Mouse (Mus musculus) cerebellum, adult 11-12 months (tissue): ENCODE data around the gene Gnb5.

ENCODE experiments used
- DNase-seq: peaks from one replicate; pipeline ENCODE4 v3.0.0; 2022

Gene Gnb5

DNA sequence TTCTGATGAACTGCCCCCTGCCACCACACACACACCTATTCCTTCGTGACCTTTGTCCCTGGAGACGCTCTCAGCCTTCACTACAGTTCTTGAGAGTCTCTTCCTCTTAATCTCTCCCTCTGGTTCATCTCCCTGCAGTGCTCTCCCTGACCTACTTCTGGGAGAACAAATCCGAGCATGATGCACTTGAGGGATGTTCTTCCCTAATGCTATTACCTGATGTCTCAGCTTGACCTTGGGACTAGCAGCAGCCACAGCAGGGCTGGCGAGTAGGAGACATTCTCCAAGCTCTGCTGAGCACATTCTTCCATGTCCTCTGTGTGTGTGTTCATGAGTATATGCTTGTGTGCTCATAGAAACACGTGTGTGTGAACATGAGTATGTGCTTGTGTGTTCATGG is 2.5 kb downstream of the Gnb5 start:
- DNase-seq = no peak

DNA sequence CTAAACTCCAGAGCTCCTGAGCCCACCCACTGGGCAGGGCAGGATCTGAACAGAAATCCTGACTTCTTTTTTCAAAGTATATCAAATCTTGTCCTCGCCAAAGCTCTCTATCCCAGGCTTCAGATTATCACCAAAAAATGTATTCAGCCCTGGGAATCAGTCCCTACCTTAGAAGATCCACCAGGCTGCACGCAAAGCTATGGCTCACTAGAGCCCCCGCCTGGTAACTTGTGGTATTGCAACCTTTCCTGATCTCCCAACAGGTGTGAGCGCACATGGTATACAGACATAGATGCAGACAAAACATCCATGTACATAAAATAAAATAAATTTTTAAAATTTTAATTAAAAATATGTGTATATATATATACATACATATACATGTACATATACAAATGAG is 5.9 kb downstream of the Gnb5 start:
- DNase-seq = peak; percentile 87

DNA sequence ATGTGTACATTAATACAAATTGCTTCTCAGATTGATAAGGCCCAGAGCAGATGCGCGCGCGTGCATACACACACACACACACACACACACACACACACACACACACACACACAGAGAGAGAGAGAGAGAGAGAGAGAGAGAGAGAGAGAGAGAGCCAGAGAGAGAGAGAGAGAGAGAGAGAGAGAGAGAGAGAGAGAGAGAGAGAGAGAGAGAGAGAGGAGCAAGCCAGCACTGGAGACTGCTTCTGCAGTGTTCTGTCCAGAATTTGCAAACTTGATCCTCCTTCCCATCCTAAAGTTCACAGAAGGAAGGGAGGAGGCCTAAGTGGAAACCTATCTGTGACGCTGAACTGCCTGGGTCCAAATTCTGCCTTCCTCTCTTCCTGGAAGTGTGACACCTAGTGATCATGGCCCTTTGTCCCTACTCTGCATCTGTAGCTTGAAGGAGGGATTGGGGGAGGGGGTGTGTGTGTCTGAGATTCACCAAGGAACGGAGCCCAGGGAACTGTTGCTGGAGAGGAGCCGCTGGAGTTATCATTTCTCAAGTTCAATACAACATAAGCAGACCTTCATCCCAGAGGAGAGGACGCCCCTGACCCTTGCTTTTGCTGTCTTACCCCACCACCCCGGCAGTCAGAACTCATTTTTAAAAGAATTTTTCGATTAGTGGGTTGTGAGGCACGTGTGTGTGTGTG is 7.2 kb downstream of the Gnb5 start:
- DNase-seq = no peak

DNA sequence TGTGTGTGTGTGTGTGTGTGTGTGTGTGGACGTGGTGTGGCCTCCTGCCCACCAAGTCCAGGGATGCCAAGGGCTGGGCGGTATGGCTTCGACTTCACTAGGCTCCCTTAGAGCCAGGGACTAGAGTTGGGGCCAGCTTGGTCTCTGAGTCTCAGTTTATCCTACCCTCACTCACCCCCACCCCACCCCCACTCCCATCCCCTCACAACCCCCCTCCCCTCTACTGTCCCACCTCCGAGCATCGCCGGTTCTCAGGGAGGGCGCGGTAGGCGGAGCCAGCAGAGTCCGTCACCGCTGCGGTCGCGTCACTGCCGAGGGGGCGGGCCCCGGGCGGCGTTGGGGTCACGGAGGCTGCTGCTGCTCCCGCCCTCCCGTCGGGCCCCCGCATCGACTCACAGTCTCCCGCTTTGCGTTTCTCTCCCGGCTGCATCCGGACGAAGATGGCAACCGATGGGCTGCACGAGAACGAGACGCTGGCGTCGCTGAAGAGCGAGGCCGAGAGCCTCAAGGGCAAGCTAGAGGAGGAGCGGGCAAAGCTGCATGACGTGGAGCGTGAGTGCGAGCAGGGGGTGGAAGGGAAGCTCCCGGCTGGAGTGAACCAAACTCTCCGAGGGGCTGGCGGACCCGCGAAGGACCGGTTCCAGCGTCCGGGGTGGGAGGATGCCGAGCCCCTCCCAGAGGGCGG is 7.9 kb downstream of the Gnb5 start:
- peak; percentile 90 for DNase-seq

DNA sequence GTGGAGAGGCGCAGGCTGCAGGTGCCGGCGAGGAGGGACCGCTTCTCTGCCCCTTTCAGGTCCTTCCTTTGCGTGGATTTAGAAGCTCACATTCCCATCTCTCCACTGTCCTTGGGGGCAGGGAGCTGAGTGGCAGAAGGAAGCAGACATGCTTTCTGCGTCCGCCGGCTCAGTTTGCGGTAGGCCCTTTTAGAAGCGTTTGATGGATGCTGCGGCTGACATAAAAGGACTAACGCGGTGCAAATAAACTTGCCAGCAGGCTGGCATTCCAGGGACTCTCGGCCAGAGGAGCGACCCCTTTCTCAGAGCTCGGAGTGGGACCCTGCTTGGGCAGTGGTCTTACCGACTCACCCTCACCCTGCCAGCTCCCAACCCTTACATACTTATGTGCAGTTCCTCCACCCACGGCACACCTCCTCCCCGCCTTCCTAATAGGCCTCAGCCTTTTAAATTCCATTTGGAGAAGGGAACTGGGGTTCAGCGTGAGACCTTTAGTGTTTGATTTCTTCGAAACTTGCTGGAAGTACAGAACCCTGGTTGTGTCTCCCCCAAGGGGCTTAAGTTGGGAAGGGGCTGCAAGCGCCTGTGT is 8.5 kb downstream of the Gnb5 start:
- DNase-seq = peak; percentile 53

DNA sequence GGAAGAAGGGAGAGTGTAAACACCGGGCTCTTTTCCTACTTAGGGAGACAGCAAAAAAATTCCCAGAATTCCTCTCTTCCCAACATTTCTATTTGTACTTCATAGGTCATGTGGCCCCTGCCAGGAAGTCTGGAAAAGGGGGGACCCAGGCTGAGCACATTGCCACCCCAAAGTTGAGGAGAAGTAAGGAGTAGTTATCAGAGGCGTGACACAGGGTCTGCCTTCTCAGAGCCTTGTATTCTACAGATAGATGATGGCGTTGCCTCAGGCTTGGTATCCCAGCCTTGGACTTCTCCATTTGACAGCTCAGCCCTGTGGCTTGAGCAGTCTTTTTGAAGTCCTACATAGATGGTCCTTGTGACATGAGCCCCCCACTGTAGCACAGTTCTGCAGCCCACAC is 9.2 kb downstream of the Gnb5 start:
- DNase-seq = peak; percentile 51

DNA sequence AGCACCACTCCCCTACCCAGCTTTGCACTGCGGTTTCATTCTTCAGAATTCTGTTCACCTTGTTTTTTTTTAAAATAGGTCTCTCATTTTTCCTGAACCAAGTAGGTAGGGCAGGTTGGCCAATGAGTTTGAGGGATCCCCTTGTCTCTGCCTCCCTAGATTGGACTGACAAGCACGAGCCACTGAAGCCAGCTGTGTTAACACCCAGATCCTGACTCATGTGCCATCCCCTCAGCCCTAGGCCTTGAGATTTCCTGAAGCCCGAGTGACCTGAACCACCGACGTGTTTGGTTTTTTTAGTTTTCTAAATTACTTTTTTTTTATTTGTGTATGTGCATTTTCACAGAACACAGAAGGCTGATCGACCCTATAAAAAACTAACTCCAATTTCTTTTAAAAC is 10.7 kb downstream of the Gnb5 start:
- DNase-seq = no peak

DNA sequence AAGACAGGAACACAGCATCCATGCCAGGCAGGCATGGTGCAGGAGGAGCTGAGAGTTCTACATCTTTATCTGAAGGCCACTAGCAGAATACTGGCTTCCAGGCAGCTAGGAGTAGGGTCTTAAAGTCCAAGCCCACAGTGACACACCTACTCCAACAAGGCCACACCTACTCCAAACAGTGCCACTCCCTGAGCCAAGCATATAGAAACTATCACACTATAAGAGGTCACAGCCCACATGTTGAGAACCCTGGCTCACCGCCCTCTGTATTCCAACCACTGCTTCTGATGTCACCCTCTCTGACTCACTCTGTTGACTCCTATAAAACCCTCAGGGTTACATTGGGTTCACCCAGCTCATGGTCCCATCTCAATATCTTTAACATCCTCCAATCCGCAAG is 12.1 kb downstream of the Gnb5 start:
- DNase-seq = no peak

DNA sequence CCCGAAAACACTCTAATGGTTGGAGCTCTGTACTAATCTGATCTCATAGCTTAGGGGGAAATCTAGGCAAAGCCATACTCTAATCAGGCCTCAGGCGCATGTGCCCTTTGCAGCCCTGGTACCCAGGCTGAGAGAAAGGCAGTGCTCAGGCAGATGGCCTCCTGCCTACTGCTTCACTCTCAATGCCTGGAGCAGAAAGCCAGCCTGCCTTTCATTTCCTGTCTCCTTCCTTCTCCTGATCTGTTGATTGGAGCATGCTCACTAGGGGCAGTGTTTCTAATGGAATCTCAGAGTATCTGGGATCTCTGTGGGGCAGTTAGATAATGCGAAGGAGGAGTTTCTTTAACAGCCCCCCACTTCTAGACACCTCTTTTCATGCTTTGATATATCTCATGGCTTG is 13.3 kb downstream of the Gnb5 start:
- DNase-seq = peak; percentile 66

DNA sequence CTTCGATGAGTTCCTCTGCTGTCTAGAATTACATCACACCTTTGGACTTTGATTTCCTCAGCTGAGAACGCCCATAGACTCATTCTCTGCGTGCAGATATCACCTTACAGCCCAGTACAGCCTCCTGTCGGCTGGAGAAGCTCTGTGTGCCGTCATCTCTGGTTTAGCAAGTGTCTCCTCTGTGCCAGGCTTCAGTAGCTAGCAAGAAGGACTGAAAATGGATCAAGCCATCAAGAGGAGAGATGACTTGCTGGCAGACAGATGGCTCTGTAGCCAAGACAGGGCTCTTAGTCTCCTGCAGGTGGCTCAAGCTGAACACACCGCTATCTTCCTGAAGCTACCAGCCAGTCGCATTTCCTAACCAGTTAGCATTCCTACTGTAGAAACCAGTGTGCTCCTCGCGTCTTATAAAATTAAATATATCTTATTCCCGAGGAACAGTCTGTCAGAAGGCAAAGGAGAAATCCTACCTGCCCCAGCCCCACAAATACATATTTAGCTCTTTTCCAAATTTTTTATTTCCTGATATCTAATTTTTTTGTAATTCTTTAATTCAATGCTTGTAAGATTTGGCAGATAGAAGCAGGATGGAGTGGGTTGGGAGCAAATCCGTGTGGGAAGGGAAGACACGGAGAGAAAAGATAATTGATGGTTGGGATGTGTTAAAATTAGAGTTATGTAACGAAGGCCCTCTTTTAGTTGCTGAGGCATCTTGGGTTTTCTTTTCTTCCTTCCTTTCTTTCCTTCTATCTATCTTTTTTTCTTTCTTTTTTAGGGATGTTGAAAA is 16.2 kb downstream of the Gnb5 start:
- peak; percentile 68 for DNase-seq

DNA sequence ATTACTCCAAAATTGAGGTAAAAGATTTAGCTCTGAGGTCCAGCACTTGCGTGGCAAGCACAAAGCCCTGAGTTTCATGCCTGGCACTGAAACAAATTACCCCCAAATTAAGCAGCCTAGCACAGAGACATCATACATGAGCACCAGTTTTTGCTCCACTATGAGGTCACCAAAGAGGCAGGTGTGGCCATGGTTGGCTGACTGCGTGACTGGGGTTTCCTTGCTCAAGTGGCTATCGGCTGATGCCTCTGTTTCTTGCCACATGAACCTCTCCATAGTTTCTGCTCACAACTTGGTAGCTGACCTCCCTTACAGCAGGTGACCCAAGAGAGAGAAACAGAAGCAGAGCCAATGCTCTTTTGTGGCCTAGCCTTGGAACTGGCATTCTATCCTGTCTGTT is 22.0 kb downstream of the Gnb5 start:
- no peak for DNase-seq

DNA sequence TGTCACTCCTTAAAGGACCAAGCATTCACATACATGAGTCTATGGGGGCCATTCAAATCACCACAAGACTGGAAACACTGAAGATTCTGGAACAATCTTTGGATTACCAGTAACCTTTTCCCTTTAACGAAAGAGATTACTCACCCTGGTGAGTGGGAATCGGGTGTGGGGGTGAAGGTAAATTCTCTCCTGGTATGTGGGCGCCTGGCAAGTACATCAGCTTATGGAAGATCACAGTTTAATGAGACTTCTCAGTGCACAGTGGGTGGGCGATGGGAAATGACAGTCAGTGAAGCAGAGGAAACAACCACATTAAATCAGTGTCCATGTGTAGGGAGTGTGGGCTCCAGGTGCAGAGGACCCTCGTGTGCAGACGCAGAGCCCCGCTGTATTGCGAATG is 24.7 kb downstream of the Gnb5 start:
- DNase-seq = no peak

DNA sequence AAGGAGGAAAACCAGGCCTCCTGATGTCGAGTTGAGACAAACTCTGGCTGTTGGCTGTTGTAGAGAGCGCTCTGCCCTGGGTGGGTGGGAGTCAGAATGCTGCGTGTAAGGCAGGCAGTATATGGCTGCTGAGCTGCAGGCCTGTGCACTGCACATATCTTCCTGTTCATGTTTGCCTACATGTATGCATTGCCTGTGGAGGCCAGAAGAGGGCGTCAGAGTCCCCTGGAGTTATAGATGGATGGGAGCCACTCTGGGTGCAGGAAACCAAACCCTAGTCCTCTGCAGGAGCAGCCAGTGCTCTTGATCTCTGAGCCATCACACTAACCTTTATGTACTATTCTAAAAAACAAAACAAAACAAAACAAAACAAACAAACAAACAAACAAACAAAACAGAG is 28.4 kb downstream of the Gnb5 start:
- no peak for DNase-seq

DNA sequence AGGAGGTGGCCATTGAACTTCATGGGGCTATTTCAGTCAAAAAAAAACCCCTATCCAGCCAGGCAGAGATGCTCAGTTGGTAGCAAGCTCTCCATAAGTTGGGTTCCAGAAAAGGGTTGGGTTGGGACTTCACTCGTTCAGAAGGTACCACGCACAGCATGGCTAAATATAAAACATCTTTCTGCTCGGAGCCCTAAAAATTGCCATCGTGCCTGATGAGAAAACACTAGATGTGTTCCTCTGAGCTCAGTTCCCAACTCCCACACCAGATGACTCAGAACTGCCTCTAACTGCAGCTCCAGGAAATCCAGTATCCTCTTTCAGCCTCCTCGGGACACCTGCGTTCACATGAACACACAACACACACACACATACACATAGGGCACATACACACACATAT is 31.9 kb downstream of the Gnb5 start:
- DNase-seq = no peak

DNA sequence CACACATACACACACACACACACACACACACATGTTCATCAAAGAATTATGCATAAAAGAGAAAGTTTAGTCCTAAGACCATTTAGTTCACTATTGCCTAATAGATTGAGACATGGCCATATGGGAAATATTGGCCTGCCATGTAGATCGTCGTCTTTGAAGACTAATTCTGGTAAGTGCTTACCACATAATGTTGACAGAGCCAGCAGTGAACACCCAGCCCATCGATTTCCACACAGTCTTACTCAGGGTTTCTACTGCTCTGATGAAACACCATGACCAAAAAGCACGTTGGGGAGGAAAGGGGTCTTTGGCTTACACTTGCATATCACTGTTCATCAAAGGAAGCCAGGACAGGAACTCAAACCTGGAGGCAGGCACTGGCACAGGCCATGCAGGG is 36.3 kb downstream of the Gnb5 start:
- DNase-seq = no peak

DNA sequence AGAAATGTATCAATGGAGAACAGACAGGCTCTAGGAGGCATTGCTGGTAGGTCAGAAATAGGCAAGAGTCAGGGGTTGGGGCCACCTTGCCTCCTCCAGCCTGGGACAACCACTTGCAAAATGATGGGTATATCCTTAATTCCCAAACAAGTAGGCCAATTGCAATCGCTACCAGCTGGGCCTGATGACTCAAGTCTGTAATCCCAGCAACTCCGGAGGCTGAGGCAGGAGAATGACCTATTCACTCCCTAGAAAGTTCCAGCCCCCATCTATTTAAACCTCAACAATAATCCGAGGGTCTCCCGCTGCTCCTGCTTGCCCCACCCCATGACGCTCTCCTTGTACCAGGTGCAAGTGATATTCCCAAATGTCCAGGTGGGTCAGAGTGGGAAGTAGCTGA is 41.4 kb downstream of the Gnb5 start, which contains the start of gene Bcl2l10:
TSS of gene Bcl2l10 (plus strand) at position 301 of the 400 bp plus-strand sequence.
- DNase-seq = no peak

DNA sequence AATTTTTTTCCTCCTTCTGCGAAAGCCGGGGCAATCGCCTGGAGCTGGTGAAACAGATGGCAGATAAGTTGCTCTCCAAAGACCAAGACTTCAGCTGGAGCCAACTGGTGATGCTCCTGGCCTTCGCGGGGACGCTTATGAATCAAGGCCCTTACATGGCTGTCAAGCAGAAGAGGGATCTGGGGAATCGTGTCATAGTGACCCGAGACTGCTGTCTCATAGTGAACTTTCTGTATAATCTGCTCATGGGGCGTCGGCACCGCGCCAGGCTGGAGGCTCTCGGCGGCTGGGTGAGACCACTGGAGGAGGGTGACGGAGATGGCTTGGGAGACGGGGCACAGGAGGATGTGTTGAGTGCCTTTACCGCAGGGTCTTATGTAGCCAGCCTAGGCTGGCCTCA is 42.0 kb downstream of the Gnb5 start:
- DNase-seq = no peak

DNA sequence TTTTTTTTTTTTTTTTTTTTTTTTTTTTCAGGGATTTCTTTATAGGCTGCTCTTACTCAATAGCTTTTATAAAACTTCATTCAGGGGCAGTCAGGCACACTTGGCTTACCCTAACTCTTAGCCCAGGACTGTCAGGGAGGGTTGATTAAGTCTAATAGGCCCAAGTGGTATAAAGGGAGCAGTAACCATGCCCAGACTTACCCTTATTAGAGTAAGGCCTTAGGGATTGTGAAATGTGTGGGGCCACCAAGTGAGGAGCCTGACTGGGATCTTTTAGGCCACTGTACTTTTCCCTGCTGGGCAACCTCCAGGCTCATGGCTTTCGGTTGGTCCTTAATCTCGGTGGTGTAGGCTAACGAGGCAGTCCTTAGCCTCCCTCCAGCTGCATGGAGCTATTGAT is 42.6 kb downstream of the Gnb5 start:
- no peak for DNase-seq

DNA sequence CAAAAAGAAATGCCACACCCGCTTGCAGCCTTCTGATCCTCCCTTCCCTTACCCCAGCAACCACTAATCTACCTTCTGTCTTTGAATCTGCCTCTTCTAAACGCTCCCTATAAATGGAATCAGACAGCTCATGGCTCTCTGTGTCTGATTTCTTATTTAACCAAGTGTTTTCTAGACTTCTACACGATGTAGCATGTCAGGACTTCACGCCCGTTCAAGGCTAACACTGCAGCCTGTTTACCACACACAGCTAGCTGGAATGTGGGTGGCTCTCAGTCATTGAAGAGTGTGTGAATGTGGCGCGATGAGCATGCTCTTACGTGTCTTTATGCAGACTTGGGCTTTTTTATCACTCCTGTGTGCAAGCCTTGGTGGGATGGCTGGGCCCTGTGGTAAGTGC is 47.0 kb downstream of the Gnb5 start:
- DNase-seq = no peak

DNA sequence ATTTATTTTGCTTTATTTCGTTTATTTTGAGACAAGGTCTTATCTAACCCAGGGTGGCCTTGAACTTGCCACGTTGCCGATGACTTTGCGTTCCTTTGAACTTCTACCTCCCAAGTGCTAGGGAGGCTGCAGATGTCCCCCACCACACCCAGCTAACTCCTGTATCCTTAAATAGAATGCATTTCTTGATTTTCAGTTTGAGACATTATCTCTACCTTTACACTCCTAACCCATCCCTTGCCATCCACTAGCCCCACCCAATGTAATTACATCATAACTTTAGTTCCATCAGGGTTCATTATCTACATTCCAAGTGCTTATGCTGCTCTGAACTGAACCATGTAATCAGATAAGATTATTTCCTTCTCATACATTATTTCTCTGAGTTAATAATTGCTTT is 49.7 kb downstream of the Gnb5 start:
- DNase-seq = no peak

DNA sequence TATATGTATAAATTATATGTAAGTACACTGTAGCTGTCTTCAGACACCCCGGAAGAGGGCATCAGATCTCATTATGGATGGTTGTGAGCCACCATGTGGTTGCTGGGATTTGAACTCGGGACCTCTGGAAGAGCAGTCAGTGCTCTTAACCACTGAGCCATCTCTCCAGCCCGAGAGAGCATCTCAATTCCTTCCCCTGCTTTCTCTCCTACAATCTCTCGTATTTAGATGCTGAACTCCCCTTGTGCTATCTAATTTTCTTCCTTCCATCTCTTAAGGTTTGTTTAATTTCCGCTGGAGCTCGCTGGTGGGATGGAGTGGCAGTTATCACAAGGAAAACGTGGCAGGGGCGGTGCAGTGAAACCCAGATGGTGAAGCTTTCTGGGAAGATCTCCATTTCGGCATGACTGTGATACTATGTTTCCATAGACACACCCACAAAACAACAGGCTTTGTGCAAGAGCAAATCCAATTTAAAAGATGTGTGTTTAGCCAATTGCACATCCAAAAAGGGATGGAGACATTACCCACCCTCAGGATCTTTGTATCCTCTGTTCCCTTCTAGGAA is 51.1 kb downstream of the Gnb5 start:
- no peak for DNase-seq

DNA sequence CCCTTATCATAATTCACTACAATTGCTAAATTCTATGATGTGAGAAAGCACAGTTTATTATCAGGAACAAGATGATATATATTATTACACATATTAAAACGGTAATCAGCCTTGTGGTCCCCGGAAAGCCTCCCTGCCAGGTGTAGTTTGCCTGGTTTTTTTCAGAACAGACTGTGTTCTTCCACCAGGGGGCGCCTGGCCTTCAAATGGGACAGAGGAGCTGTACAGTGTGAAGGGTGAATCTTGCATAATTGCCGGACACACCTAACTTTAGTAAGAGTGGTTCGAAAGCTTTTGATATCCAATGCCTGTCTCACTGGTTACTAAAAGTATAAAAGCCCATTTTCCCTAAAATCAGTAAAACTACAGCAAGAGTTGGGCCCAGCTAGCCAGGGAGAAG is 55.6 kb downstream of the Gnb5 start:
- peak; percentile 58 for DNase-seq

DNA sequence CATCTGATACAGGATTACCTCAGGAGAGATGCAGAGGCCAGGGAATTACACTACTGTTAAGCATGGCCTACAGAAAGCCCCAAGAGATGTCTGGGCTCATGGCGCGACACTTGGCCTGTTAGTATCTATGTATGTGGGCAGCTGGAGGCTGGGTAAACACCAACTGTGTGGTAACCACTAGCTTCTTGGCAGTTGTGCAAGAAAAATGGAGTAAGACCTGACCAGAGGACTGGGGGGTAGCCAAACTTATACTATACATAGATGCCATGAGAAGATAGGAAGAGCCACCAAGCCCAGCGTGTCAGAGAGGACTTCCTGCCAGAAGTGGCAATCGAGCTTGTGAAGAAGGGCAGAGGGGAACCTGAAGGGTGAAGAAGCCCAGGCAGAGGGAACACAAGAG is 56.1 kb downstream of the Gnb5 start:
- DNase-seq = no peak
